Mouse (Mus musculus): ENCODE data around the gene Rtbdn. TPM values are rescaled to one million over a fixed set of nuclear protein-coding genes. Genes with fewer than 3 reads are reported as not detected.
A peak's percentile ranks its signal among the peaks of the same experiment; 100 is the strongest.

Rtbdn gene
- polyA plus RNA-seq, 1 experiment from 2014 or later: 0.31 TPM

DNA sequence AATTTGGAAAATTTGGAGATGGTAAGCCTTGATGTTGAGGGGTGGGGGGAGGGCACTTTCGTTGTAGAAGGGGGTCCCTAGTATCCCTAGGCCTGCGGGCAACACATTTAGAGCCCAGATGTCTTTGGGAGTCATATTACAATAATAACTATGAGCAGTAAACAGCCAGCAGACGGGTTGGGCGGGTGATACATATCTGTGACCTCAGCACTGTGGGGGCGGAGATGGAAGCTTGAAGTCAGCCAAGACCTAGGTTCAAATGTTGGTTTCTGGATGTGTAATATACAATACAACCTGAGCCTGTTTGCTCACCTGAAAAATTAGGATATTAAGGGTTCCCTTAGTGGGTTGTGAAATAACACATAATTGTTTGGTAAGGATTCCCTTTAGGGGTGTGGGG is 36.8 kb upstream of the Rtbdn start:
- Histone ChIP-seq H3K27ac (no peak overlapping the region), H3K27me3 (replicated peaks) (peaks cover 30% of the 10 kb centered on the region), H3K4me1 (replicated peaks) (peaks cover 8% of the 10 kb centered on the region; the same call in 1 of the 2 replicates), H3K9me3 (no peaks in the 10 kb centered on the region), H3K36me3 (no peaks in the 10 kb centered on the region), H3K4me3 (replicated peaks) (no peak overlapping the region), H3K4me2 (replicated peaks) (no peak overlapping the region), H3K9ac (no peak overlapping the region)
- no peak for ATAC-seq
- WGBS: 74% methylated on average over 5 of the region's 5 CpGs

DNA sequence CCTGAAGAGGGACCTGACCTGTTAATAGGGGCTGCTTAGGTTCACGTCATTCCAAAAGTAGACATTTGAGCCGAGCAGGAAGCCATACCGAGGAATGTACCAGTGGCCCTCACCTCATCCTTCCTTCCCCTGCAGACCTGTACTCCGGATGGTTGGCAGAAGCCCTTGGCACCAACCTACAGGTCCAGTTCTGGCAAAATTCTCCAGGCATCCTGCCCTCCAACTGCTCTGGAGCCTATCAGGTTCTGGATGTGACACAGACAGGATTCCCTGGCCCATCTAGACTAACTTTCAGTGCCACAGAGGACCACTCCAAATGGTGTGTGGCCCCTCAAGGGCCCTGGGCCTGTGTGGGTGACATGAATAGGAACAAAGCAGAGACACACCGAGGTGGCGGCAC is 36.2 kb upstream of the Rtbdn start:
- Histone ChIP-seq H3K4me1 (replicated peaks) (peaks cover 8% of the 10 kb centered on the region; the same call in 1 of the 2 replicates), H3K9me3 (no peaks in the 10 kb centered on the region), H3K4me2 (replicated peaks) (no peak overlapping the region), H3K9ac (no peak overlapping the region), H3K4me3 (replicated peaks) (no peak overlapping the region), H3K27me3 (replicated peaks) (peaks cover 30% of the 10 kb centered on the region), H3K27ac (no peak overlapping the region), H3K36me3 (no peaks in the 10 kb centered on the region)
- no peak for ATAC-seq
- 87% methylated on average over 6 of the region's 6 CpGs for WGBS

- no peak overlapping the region for H3K4me3 ChIP-seq (replicated peaks)
- no peaks in the 10 kb centered on the region for H3K9me3 ChIP-seq
- no peak for ATAC-seq
- peaks cover 36% of the 10 kb centered on the region for H3K27me3 ChIP-seq (replicated peaks)
- H3K4me2 ChIP-seq (replicated peaks): no peak overlapping the region
- no peaks in the 10 kb centered on the region for H3K36me3 ChIP-seq
- peaks cover 8% of the 10 kb centered on the region; the same call in 1 of the 2 replicates for H3K4me1 ChIP-seq (replicated peaks)
- no peak overlapping the region for H3K9ac ChIP-seq
- 91% methylated on average over 9 of the region's 9 CpGs for WGBS
- H3K27ac ChIP-seq: no peak overlapping the region
Observed at GRCm38 (mm10) chr8:84911854-84912253, 34.9 kb upstream of the Rtbdn start.

DNA sequence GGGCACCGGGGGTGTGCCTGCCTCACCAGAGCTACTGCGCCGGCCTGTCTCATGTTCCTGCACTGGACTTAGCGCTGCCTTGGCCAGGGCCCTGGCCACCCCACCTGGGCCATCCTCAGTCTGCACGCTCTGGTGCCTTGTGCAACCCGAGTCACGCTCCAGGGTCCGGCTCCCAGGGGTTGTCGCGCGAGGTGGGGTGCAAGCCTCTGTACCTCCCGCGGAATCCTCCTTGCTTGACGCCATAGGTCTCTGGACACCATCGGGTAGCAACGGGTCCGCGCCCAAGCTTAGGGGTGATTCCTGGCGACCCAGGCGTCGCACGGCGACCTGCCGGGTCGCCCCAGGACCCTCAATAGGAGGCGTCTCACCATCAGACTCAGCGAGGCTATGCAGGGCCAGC is 34.4 kb upstream of the Rtbdn start:
- H3K4me3 ChIP-seq (replicated peaks): peak overlapping the region; percentile 39
- H3K36me3 ChIP-seq: no peaks in the 10 kb centered on the region
- no peak overlapping the region for H3K27ac ChIP-seq
- H3K27me3 ChIP-seq (replicated peaks): peaks cover 37% of the 10 kb centered on the region
- no peaks in the 10 kb centered on the region for H3K9me3 ChIP-seq
- H3K9ac ChIP-seq: no peak overlapping the region
- ATAC-seq: no peak
- H3K4me1 ChIP-seq (replicated peaks): peaks cover 8% of the 10 kb centered on the region; the same call in 1 of the 2 replicates
- H3K4me2 ChIP-seq (replicated peaks): peak overlapping the region; percentile 80
- WGBS: 22% methylated on average over 27 of the region's 27 CpGs

GRCm38 (mm10) chr8:84912895-84913501 is 33.8 kb upstream of the Rtbdn start:
- peak overlapping the region; percentile 39 for H3K4me3 ChIP-seq (replicated peaks)
- H3K27ac ChIP-seq: no peak overlapping the region
- H3K27me3 ChIP-seq (replicated peaks): peaks cover 42% of the 10 kb centered on the region
- H3K9ac ChIP-seq: peak overlapping the region; percentile 24
- peak overlapping the region; percentile 80 for H3K4me2 ChIP-seq (replicated peaks)
- peaks cover 8% of the 10 kb centered on the region; the same call in 1 of the 2 replicates for H3K4me1 ChIP-seq (replicated peaks)
- 1% methylated on average over 55 of the region's 55 CpGs for WGBS
- H3K36me3 ChIP-seq: no peaks in the 10 kb centered on the region
- no peaks in the 10 kb centered on the region for H3K9me3 ChIP-seq
- ATAC-seq: peak; percentile 71

DNA sequence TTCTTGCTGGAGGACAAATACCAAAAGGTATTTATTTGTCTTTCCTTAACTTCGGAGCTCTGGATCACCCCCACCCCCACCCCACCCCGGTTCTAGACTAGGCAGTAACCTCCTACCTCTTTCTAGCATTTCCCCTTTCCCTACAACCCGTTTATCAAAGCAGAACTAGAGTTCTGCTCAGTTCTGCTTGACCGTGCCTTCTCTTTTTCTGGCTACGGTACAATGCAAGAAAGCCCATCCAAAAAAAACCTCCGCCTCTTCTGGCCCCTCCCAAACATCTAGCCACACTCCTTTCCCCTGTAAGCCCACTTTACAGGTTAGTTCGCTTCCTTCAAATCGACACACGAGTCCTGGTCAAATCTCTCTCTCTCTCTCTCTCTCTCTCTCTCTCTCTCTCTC is 33.3 kb upstream of the Rtbdn start:
- H3K27ac ChIP-seq: no peak overlapping the region
- H3K27me3 ChIP-seq (replicated peaks): peaks cover 45% of the 10 kb centered on the region
- no peaks in the 10 kb centered on the region for H3K36me3 ChIP-seq
- H3K4me2 ChIP-seq (replicated peaks): peak overlapping the region; percentile 80
- peaks cover 8% of the 10 kb centered on the region; the same call in 1 of the 2 replicates for H3K4me1 ChIP-seq (replicated peaks)
- no peaks in the 10 kb centered on the region for H3K9me3 ChIP-seq
- ATAC-seq: no peak
- 12% methylated on average over 9 of the region's 9 CpGs for WGBS
- peak overlapping the region; percentile 39 for H3K4me3 ChIP-seq (replicated peaks)
- H3K9ac ChIP-seq: peak overlapping the region; percentile 24

DNA sequence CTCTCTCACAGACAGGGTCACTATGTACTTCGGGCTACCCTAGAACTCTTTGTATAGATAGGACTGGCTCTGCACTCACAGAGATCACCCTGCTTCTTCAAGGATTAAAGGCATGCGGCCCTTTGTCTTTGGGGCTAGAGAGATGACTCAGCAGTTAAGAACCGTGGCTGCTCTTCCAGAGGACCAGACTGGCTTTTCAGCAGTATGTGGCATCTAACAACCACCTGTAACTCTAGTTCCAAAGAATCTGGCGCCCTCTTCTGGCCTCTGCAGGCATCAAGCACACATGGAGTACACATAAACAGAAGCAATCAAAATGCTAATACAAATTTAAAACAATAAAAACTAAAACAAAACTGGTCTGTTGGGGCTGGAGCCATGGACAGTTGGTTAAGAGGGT is 32.8 kb upstream of the Rtbdn start:
- no peak for ATAC-seq
- peaks cover 45% of the 10 kb centered on the region for H3K27me3 ChIP-seq (replicated peaks)
- H3K36me3 ChIP-seq: no peaks in the 10 kb centered on the region
- no peaks in the 10 kb centered on the region for H3K9me3 ChIP-seq
- H3K4me2 ChIP-seq (replicated peaks): peak overlapping the region; percentile 80; the same call in 1 of the 2 replicates
- H3K4me1 ChIP-seq (replicated peaks): peaks cover 8% of the 10 kb centered on the region; the same call in 1 of the 2 replicates
- 38% methylated on average over 4 of the region's 4 CpGs for WGBS
- H3K4me3 ChIP-seq (replicated peaks): no peak overlapping the region
- no peak overlapping the region for H3K9ac ChIP-seq
- no peak overlapping the region for H3K27ac ChIP-seq

DNA sequence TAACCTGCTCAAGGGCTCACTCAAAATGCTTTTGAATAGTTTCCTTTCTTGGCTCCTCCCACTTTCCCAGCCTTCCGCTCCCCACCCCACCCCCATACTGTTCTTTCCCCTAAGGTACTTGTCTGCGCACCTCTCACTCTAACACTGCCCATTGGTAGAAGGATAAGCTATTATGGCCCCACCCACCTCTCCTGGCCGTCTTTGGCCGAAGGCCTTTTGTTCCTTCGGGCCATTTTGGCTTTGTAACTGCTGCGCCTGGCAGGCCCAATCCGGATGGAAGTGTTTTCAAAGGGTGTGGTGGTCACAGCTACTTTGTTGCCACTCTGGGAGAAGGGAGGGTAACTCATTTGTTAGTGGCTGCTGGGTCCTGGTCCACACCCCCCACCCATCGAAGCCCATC is 31.5 kb upstream of the Rtbdn start:
- Histone ChIP-seq H3K9me3 (no peaks in the 10 kb centered on the region), H3K4me1 (replicated peaks) (peaks cover 8% of the 10 kb centered on the region; the same call in 1 of the 2 replicates), H3K9ac (no peak overlapping the region), H3K27ac (no peak overlapping the region), H3K36me3 (no peaks in the 10 kb centered on the region), H3K4me3 (replicated peaks) (no peak overlapping the region), H3K27me3 (replicated peaks) (peaks cover 46% of the 10 kb centered on the region), H3K4me2 (replicated peaks) (no peak overlapping the region)
- ATAC-seq: no peak
- 92% methylated on average over 8 of the region's 8 CpGs for WGBS

DNA sequence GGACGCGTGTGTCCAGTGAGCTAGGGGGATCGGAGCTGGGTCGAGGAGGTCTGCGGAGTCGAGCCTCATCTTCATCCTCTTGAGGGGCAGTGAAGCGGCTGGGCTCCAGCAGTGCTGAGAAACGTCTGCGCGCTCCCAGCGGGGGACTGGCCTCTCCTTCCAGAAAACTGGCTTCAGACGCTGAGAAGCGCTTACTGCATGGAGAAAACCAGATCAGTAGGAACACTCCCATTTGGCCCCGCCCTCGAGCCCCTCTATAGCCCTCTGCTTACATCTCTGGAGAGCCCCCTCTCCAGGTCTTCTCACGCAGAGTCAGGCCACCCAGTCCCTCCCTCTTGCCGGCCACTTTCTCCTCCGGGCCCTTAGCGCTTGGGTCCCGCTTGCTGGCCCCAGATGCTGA is 29.0 kb upstream of the Rtbdn start:
- WGBS: 39% methylated on average over 20 of the region's 20 CpGs
- no peak overlapping the region for H3K4me3 ChIP-seq (replicated peaks)
- H3K9me3 ChIP-seq: no peaks in the 10 kb centered on the region
- H3K9ac ChIP-seq: no peak overlapping the region
- H3K36me3 ChIP-seq: no peaks in the 10 kb centered on the region
- no peak overlapping the region for H3K4me2 ChIP-seq (replicated peaks)
- peaks cover 27% of the 10 kb centered on the region; the same call in 1 of the 2 replicates for H3K27me3 ChIP-seq (replicated peaks)
- ATAC-seq: no peak
- no peak overlapping the region for H3K27ac ChIP-seq
- H3K4me1 ChIP-seq (replicated peaks): peaks cover 3% of the 10 kb centered on the region; the same call in 1 of the 2 replicates

GRCm38 (mm10) chr8:84918646-84919045 is 28.1 kb upstream of the Rtbdn start:
- no peaks in the 10 kb centered on the region for H3K4me1 ChIP-seq (replicated peaks)
- no peak overlapping the region for H3K9ac ChIP-seq
- peaks cover 22% of the 10 kb centered on the region; the same call in 1 of the 2 replicates for H3K27me3 ChIP-seq (replicated peaks)
- no peaks in the 10 kb centered on the region for H3K9me3 ChIP-seq
- no peak overlapping the region for H3K27ac ChIP-seq
- no peaks in the 10 kb centered on the region for H3K36me3 ChIP-seq
- WGBS: 92% methylated on average over 15 of the region's 15 CpGs
- H3K4me2 ChIP-seq (replicated peaks): no peak overlapping the region
- H3K4me3 ChIP-seq (replicated peaks): no peak overlapping the region
- ATAC-seq: no peak

DNA sequence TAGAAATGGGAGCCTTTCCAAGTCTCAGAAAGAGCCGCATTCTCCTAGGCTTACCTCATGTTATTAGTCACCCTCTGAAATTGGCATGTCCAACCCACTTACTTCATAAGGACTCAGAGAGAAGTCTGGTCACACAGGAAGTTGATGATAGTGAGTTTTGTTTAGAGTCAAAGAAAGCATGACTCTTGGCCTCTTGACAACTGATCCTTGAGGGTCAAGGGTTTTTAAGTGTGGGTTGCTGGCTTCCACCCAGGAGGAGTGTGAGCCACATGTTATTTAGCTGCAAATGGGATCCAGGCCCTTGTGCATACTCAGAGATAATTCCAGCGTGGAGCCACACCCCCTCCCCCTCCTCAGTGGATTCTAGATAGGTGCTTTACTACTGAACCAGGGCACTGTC is 25.2 kb upstream of the Rtbdn start:
- no peak overlapping the region for H3K4me2 ChIP-seq (replicated peaks)
- no peak overlapping the region for H3K4me3 ChIP-seq (replicated peaks)
- H3K9ac ChIP-seq: no peak overlapping the region
- H3K4me1 ChIP-seq (replicated peaks): no peaks in the 10 kb centered on the region
- ATAC-seq: no peak
- H3K9me3 ChIP-seq: no peaks in the 10 kb centered on the region
- H3K27ac ChIP-seq: no peak overlapping the region
- H3K36me3 ChIP-seq: no peaks in the 10 kb centered on the region
- peaks cover 19% of the 10 kb centered on the region; the same call in 1 of the 2 replicates for H3K27me3 ChIP-seq (replicated peaks)
- 67% methylated on average over 2 of the region's 2 CpGs for WGBS

DNA sequence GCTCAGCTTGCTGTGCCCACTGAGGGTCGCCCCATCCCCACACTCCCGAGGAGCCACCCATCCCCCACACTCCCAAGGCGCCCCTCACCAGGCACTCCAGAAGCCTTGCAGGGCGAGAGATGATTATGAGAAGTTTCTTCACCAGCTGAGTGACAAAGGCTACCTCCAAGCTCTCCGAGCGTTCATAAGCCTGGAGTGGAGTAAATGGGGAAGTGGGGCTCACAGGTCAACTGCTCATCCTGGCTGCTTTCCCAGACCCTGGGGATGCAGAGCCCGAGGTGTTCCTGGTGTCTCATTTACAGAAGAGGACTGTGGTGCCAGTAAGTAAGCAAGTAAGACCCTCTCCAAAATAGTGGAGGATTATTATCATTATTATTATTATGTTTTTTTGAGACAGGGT is 21.2 kb upstream of the Rtbdn start:
- 62% methylated on average over 7 of the region's 7 CpGs for WGBS
- H3K27ac ChIP-seq: no peak overlapping the region
- H3K4me3 ChIP-seq (replicated peaks): no peak overlapping the region
- peaks cover 17% of the 10 kb centered on the region for H3K27me3 ChIP-seq (replicated peaks)
- no peak overlapping the region for H3K9ac ChIP-seq
- 0 out of 2 replicates have a peak, but pooled peaks cover 8% of the 10 kb centered on the region for H3K4me1 ChIP-seq (replicated peaks)
- no peak overlapping the region for H3K4me2 ChIP-seq (replicated peaks)
- no peak for ATAC-seq
- no peaks in the 10 kb centered on the region for H3K9me3 ChIP-seq
- H3K36me3 ChIP-seq: no peaks in the 10 kb centered on the region

DNA sequence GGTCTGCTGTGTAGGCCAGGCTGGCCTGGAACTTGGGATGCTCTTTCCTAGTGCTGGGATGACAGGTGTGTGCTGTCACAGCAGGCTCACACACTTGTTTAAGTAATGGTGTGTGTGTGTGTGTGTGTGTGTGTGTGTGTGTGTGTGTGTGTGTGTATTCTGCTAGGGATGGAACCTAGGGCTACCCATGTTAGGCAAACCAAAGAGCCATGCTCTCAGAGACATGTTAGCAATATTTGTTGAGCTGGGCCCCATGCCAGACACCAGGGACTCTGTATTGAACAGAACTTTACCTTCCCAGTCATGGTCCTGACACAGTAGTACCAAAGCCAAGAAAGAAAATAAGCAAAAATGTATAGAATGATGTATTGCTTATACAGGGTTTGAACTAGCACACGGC is 19.3 kb upstream of the Rtbdn start:
- 80% methylated on average over 1 of the region's 1 CpGs for WGBS
- ATAC-seq: no peak
- Histone ChIP-seq H3K9me3 (no peaks in the 10 kb centered on the region), H3K4me1 (replicated peaks) (0 out of 2 replicates have a peak, but pooled peaks cover 8% of the 10 kb centered on the region), H3K4me2 (replicated peaks) (no peak overlapping the region), H3K27ac (no peak overlapping the region), H3K27me3 (replicated peaks) (peaks cover 28% of the 10 kb centered on the region), H3K9ac (no peak overlapping the region), H3K36me3 (no peaks in the 10 kb centered on the region), H3K4me3 (replicated peaks) (no peak overlapping the region)

Data from intestine, embryonic 15.5 days (tissue).